Mouse (Mus musculus) kidney, adult 10 weeks (tissue): ENCODE results near the gene Cd8b1. TPM values are rescaled to one million over a fixed set of nuclear protein-coding genes. Genes with fewer than 3 reads are reported as not detected.

Source experiments
- polyA plus RNA-seq: library from polyadenylated mRNA; stranded (reverse); fragments of 350-450 nt; fragmentation: Illumina TruSeq; extraction: RNeasy Lipid Tissue Mini Kit (QIAGEN cat#74804); gene quantifications from one replicate; pipeline ENCODE4 v1.2.3, GENCODE M21; 2014; ENCODE audit warnings: low read depth, low replicate concordance

The Cd8b1 gene
- polyA plus RNA-seq: not detected

GRCm38 (mm10) chr6:71322491-71322921, at the start of gene Cd8b1:
Gene Cd8b1 (plus strand): TSS chr6:71322788.

DNA sequence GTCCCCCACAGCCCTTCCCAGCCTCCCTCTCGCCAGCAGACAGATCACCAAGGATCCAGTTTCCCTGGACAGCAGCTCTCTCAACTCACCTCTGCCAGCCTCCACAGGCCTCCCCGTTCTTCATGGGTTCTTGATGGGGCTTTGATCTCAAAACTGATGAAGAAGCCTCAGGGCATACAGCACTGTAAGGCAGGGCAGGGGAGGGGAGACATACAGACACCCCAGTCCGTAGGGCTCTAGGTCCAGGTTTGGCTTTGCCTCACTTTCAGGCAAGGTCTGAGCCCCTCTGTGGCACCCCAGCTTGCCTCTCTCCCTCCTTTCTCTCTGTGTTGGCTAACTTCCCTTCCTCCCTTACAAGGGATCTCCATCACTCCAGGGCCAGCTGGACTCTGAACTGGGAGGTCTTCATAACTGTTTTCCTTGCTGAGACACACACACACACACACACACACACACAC, 733 bp upstream of the Cd8b1 start, which contains the start of gene Smyd1:
TSS of gene Smyd1 (minus strand) at position 408 of the 458 bp plus-strand sequence.

GRCm38 (mm10) chr6:71373249-71373775, 50.7 kb downstream of the Cd8b1 start, which contains the start of gene Cd8a:
Gene Cd8a (plus strand): TSS chr6:71373427.

Other genes starting within 250 kb of the Cd8b1 start
- gene Thnsl2, start 178.3 kb upstream of the Cd8b1 start, polyA plus RNA-seq: 79.0 TPM
- 11.9 TPM for gene Fabp1, start 123.0 kb upstream of the Cd8b1 start, polyA plus RNA-seq
- gene Krcc1, start 51.1 kb upstream of the Cd8b1 start, polyA plus RNA-seq: 418 TPM
- 0.93 TPM for gene Smyd1, start 555 bp upstream of the Cd8b1 start, polyA plus RNA-seq
- 0.97 TPM for gene Cd8a, start 50.6 kb downstream of the Cd8b1 start, polyA plus RNA-seq
- 182 TPM for gene Rmnd5a, start 117.8 kb downstream of the Cd8b1 start, polyA plus RNA-seq
- 101 TPM for gene Rnf103, start 171.1 kb downstream of the Cd8b1 start, polyA plus RNA-seq
- gene Chmp3, start 221.0 kb downstream of the Cd8b1 start, polyA plus RNA-seq: 160 TPM